Mouse (Mus musculus): ENCODE measurements around the gene Fgf18. TPM values are rescaled to one million over a fixed set of nuclear protein-coding genes. Genes with fewer than 3 reads are reported as not detected.

Gene Fgf18
- polyA plus RNA-seq (2017; shearing (Covaris generic)): not detected

GRCm38 (mm10) chr11:33147171-33147571 lies at the start of gene Fgf18:
Gene Fgf18, minus strand, starts transcription at chr11:33147400.
- ATAC-seq: no peak

DNA sequence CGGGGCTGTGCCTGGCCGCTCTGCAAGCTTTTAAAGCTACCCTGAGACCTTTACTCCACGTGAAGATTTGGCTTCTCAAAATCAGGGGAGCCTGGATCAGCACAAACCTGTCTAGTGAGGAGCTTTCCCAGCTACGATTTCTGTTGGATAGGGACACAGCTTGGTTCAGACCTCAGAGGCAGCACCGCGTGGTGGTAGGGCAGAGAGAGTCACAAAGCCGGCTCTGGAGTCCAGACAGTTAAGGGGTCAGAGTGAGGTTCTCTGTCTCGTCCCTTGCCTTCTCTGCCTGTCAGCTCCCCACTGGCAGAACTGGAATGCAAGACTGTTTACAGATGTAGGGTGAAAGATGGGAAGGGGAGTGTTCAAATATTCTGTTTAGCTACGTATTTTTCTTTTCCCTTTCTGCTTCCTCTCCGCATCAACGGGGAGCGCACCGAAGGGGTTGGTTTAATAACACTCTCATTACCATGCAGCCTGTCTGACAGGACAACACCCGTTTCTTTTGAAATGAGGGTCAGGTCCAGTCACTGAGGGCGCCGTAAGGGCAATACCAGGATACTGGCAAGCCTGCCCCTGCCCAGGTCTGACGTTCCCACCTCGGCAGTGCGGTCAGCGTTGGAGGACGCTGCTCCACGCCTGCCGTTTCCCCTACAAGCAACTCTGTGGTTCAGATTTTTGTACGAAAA lies 49.4 kb upstream of the Fgf18 start:
- no peak for ATAC-seq

DNA sequence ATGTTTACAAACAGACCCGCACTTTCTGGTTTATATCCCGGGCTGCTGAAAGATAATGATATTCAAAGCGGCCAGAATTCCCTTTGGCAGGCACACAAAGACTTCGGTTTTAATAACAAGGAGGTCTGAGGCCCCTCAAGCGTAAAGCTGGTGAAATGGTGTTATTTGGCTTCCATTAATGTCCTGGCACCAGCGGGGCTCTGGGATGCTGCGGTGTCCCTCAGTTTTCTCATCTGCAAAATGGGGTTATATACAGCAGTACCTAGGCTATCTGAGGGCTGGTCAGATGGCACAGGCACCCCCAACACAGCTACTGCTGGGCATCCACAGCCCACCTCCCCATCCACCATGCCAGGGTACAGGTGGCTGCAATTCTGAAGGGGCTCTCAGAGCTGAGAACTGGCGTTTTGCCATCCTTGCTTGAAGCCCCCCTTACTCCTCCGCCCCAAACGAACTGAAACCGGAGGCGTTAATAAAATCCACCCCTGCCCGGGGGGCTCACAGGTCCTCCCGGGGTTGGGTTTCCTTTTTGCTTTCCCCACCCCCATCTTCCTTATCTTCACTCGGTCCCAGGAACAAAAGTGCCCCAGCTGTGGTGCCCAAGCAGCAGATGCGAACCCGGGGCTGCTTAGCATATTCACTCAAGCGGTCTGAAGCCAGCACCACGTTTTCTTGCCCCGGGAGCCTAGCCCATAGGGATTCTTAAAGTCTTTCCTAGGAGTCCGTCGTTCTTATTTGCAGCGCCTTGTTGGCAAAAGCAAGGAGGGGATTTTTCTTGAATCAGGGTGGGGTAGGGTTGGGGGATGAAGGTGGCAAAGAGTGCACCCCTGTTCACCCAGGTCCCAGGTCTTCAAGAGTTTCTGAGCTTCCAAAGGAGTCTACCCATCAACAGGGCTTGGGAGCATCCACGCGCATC lies 48.6 kb upstream of the Fgf18 start:
- no peak for ATAC-seq

DNA sequence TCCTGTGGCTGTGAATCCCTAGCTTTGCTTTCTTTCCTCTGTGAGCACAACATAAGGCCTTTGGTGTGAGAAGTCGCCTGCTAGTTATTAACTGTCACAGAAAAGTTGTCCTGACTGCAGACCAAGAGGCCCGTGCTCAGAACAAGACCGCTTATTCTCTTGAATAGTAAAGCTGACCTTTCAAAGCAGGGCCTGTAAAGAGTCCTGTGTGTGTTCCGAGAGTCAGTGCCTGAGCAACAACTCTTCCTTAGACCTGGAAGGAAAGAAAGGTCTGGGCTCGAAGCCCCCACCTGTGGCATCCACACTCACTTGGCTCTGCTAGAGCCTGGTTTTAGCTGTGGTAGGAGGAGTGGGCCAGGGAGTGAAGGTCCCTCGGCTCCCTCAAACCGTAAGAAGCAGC lies 47.9 kb upstream of the Fgf18 start:
- no peak for ATAC-seq

DNA sequence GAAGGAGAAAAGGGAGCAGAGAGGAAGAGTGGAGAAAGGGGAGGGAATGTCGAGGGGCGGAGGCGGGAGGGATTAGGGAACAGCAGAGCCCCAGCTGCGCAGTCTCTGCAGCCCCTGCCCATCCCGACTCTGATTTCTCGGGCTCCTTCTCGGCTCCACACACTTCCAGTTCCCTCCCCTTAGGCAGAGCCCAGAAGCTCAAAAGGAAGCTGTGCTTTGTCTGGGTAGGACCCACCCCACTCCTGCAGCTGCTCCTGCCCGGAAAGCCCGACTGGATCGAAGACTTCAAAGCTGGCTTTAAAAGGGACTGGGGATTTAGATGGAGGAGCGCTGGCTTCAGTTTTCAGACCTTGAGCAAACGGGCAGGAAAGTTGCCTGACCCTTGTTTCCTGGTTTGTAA lies 46.5 kb upstream of the Fgf18 start:
- ATAC-seq: no peak

GRCm38 (mm10) chr11:33181804-33182203 lies 34.6 kb upstream of the Fgf18 start:
- ATAC-seq: no peak

- ATAC-seq: no peak
Measured at GRCm38 (mm10) chr11:33180701-33181116, 33.5 kb upstream of the Fgf18 start.

DNA sequence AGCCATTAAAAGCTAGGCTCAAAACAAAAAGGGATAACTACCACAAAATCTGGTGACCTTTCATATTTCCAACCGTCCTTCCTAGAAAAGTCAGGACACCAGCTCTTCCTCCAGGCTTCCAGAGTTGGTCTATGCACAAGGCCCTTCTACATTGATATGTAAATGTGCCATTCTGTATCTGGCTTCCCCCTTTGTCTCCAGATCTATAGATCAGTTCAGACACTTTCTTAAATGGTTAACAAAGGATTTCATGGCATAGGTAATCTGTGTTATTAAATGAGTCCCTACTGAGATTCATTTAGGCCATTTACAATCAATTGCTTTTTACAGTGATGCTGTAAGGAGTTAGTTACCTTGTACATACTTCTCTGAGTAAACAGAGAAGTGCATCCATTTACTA lies 32.6 kb upstream of the Fgf18 start:
- no peak for ATAC-seq

GRCm38 (mm10) chr11:33176525-33177245 lies 29.5 kb upstream of the Fgf18 start:
- ATAC-seq: no peak

- no peak for ATAC-seq
Measured at GRCm38 (mm10) chr11:33175768-33176167, 28.6 kb upstream of the Fgf18 start.

DNA sequence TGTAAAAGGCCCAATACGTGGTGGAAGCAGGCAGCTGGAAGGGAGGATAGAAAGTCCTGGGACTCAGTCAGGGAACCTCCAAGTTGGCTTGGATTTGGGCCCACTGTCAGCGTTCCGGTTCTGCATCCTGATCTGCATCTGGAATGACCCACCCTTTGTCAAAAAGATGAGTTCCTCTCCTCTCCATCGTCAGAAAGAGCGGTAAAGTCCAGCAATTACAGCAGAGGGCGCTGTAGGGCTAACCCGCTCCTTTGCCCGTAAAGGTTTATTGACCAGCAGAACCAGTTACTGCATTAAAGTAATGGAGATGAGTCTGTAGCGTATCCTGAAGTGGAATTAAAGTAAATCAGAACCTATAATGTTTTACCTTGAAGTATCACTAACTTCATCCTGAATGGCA lies 23.3 kb upstream of the Fgf18 start:
- peak; percentile 46 for ATAC-seq

- peak; percentile 90 for ATAC-seq
Measured at GRCm38 (mm10) chr11:33162998-33163506, 15.9 kb upstream of the Fgf18 start, which contains the start of gene Npm1. Gene Npm1, minus strand, starts transcription at chr11:33163206.

DNA sequence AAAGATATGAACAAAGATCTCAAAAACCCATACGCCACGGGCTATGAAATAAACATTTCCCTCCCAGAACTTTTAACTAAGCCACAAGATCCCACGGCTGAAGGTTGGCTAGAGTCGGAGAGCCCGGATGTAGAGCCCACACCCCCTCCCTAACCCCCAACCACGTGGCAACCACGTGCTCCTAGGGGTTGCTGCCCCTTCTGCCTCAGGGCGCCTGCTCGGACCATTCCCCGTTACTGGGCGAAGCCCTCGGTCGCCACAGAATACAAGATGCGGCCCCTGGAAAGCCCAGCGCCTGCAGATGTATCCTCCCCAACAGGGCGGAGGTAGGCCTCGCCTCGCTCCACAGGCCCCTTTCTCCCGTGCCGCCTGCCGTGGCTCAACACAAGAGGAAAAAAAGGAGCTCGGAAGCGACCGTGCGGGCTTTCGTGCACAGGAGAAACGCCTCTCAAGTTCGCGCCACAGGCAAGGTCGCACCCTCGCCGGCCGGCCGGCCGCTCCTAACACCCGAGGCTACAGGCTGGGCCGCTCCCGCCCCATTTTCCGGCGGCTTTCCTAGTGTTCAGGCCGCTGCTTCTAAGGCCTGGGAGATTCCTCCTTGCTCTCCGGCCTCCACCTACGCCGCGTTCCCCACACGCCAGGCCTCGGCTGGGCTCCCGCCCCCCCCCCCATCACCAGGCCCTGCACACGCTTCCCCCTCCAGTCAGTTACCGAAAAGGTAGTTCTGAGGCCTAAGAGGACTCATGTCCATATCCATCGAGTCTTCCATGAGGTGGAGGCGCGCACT lies 15.2 kb upstream of the Fgf18 start:
- ATAC-seq: peak; percentile 49

DNA sequence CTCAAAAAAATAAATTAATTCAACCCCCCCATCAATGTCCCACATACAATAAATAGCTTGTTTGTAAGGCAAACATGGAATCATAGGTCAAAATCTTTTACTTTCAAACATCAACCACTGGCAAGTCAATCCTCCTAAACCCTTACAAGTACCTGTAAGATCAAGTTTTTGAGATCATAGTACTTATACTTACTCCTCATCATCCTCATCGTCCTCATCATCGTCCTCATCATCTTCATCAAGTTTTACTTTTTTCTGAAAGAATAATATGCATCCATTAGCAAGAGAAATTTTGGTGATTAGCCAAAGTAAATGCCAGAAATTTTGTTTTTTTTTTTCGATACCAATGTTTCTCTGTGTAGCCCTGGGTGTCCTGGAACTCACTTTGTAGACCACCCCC lies 12.5 kb upstream of the Fgf18 start:
- ATAC-seq: no peak

DNA sequence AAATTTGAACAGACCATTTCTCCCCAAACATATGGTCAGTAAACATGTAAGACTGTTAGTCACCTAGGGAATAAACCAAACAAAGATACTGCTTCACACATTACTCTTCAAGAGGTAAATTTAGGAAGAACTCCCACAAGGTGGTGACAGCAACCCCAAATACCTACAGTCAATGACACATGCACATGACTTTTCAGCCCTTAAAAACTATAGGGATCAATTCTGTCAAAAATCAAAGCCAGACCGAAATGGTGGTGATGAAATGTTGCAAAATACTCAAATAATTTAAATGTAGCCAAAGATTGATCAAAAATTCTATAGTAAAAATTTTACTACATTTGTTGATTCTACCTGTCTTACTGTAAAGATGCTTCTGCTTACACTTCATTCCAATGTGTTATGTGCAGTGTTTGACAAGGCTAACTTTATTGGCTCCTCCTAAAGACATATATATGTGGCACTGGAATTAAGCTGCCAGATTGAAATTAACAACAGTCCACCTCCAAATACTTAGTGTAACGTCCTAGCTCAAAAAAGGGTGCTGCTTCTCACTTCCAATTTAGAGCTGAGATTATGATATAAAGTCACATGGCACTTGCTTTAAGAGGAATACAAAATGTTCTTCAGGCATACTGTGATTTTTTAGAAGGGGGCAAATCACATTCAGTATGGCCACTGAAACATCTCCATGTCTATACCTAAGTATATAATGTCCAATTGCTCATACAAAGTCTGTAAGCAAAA lies 10.4 kb upstream of the Fgf18 start:
- no peak for ATAC-seq

DNA sequence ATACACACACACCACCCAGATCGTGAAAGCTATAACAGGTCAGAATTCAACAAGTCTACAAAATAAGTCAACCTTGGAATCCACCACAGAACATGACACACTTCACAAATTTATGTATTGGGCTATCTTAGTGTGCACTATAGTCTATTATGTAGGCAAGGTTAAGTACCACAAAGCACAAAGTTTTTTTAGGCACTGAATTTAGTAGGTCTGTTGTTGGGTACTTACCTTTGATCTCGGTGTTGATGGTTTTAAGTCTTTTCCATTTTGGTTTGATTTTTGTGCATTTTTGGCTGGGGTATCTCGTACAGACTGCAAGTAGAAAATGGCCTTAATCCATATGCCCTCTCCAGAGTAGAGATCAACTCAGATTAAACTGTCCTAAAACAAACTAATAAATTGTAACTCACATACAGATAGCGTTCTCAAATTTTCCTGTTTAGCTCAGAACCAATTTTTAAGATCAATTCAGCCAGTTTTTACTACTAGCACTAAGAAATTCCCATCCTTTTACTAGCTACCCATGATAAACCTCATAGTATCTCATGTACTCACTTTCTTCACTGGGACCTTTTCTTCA lies 9.3 kb upstream of the Fgf18 start:
- ATAC-seq: no peak

GRCm38 (mm10) chr11:33154459-33154858 lies 7.3 kb upstream of the Fgf18 start:
- no peak for ATAC-seq

DNA sequence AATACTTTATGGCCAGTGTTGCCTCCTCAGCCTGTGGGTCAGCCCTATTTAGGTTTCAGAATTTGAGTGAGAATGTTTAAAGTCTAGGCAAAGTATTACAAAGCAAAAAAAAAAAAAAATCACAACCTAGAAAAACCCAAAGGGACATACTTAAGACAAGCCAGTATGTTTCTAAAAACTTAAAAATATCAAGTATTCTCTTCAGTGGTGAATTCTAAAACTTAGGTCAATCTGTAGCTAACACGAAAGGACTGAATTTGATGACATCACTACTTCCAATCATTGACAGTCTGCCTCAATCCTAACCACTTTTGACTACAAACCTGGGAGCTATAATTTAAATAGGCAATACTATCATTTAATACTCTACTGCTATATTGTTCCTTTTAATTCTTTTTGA lies 5.8 kb upstream of the Fgf18 start:
- no peak for ATAC-seq

GRCm38 (mm10) chr11:33151780-33152145 lies 4.6 kb upstream of the Fgf18 start:
- ATAC-seq: no peak

- no peak for ATAC-seq
Measured at GRCm38 (mm10) chr11:33151128-33151779, 4.1 kb upstream of the Fgf18 start.

GRCm38 (mm10) chr11:33150364-33150763 lies 3.2 kb upstream of the Fgf18 start:
- no peak for ATAC-seq
